7 mouse cellular contexts compared by ENCODE assay signal in the genomic region with DNA sequence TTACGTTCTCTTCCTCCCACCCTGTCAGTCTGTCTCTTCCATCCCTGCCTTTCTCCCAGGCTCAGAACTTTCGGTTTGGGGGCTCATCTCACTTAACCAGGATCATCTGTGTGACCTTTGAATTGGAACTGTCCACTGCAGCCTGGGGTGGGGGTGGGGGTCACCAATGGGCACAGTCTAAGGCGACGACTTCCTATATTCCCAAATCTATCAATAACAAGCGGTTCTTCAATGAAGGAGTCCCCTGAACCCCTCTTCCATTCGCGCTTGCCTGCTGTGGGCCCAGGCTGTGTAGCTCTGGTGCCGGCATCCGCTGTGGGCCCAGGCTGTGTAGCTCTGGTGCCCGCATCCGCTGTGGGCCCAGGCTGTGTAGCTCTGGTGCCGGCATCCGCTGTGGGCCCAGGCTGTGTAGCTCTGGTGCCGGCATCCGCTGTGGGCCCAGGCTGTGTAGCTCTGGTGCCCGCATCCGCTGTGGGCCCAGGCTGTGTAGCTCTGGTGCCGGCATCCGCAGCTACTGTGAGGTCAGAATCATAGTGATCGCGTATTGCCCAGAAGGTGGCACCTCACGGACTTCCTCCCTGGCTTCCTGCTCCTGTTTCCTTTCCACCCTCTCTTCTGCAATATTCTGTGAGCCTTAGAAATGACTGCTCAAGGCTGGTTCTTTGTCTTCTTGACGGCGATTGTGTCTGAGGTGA. TPM values are rescaled to one million over a fixed set of nuclear protein-coding genes. Genes with fewer than 3 reads are reported as not detected.
A peak's percentile ranks its signal among the peaks of the same experiment; 100 is the strongest.
DNase-seq lines count a peak whose midpoint lies in the region; ATAC-seq and TF ChIP-seq lines count a peak whose summit lies in the region.
"Not testable (repeated sequence)": the region's sequence is repeated elsewhere in the genome, so short reads cannot be mapped to it uniquely, and the experiment has no call there.

No protein-coding gene starts in this region.

- not testable (repeated sequence) for H3K27me3 ChIP-seq in spleen, adult 2 months (ENCODE audit: control insufficient read depth, insufficient read depth, low read length); thymus, adult 2 months (ENCODE audit: control insufficient read depth, insufficient read depth, low read length)

- not testable (repeated sequence) for H3K36me3 ChIP-seq in spleen, adult 2 months (ENCODE audit: control insufficient read depth, insufficient read depth, low read length); thymus, adult 2 months (ENCODE audit: control insufficient read depth, insufficient read depth, low read length)

- 0 out of 2 replicates have a peak, but pooled peaks have one; percentile 9 for TF ChIP-seq POLR2A in spleen, adult 2 months (IDR thresholded peaks at IDR 0.05; ENCODE audit: low read depth, low read length)
- TF ChIP-seq POLR2A in thymus, adult 2 months (IDR thresholded peaks at IDR 0.05; ENCODE audit: control insufficient read depth, extremely low read depth, insufficient read depth, low read length, poor library complexity): peak; percentile 42; the same call in 1 of the 2 replicates

- not testable (repeated sequence) for H3K4me1 ChIP-seq in spleen, adult 2 months (ENCODE audit: control insufficient read depth, insufficient read depth, insufficient read length)
- H3K4me1 ChIP-seq in thymus, adult 2 months (replicated peaks; ENCODE audit: control insufficient read depth, insufficient read depth, low read length): peaks cover 25% of the 10 kb centered on the region

- WGBS in spleen, adult 2 months: 14% methylated on average over 24 of the region's 24 CpGs
- 17% methylated on average over 24 of the region's 24 CpGs for WGBS in thymus, adult 2 months

- DNase-seq in naive thymus-derived CD4-positive, alpha-beta T cell, adult 2 months (ENCODE audit: low read depth): peak; percentile 88
- DNase-seq in spleen, adult 2 months (ENCODE audit: low read depth in 1 of 2, low spot score in 2 of 2): peak; percentile 51 to 65
- DNase-seq in thymus, adult 2 months: peak; percentile 64

- H3K4me3 ChIP-seq in spleen, adult 2 months (ENCODE audit: extremely low read depth, insufficient read depth, insufficient read length): not testable (repeated sequence)
- peak overlapping the region; percentile 26 for H3K4me3 ChIP-seq in thymus, adult 2 months (ENCODE audit: control insufficient read depth, insufficient read depth, low read length)

- TF ChIP-seq CTCF in spleen, adult 2 months (IDR thresholded peaks at IDR 0.05; ENCODE audit: extremely low read depth, insufficient read depth, insufficient read length, insufficient replicate concordance): not testable (repeated sequence)
- TF ChIP-seq CTCF in thymus, adult 2 months (IDR thresholded peaks at IDR 0.05; ENCODE audit: borderline replicate concordance, control insufficient read depth, extremely low read depth, insufficient read depth, low read length, poor library complexity): peak; percentile 38; the same call in 1 of the 2 replicates

- H3K27ac ChIP-seq in spleen, adult 2 months (ENCODE audit: insufficient read depth, low read length): peak overlapping the region; percentile 93
- H3K27ac ChIP-seq in thymus, adult 2 months (ENCODE audit: control insufficient read depth, insufficient read depth, low read length): peak overlapping the region; percentile 98

- ATAC-seq in CD4-positive, CD25-positive, alpha-beta regulatory T cell, adult 4 months: peak; percentile 96
- ATAC-seq in activated CD4-positive, CD25-positive, alpha-beta regulatory T cell, adult 4 months: peak; percentile 95
- ATAC-seq in granulocyte monocyte progenitor cell, adult 5-6 weeks (replicated peaks; ENCODE audit: poor library complexity, severe bottlenecking): peak; percentile 95
- ATAC-seq in megakaryocyte, adult 5-6 weeks (ENCODE audit: poor library complexity, severe bottlenecking): peak; percentile 93

RNA-seq across cellular contexts. Expression of gene Rgs3, which starts 34.0 kb away (rescaled TPM):
- polyA plus RNA-seq in CD4-positive, CD25-positive, alpha-beta regulatory T cell, adult 4 months (2017; shearing (Covaris generic)): 10 to 100 TPM; 50.0 to 66.9 TPM
- polyA plus RNA-seq in activated CD4-positive, CD25-positive, alpha-beta regulatory T cell, adult 4 months (2017; shearing (Covaris generic)): 10 to 100 TPM; 45.2 to 51.1 TPM
- total RNA-seq in granulocyte monocyte progenitor cell, adult 5-6 weeks (2014; fragmentation: Nextera tagmentation): 6.5 and 17.4 TPM in 2 replicates
- total RNA-seq in granulocyte monocyte progenitor cell, adult 5-6 weeks (2017): 5.2 and 11.3 TPM in 2 replicates
- 45.0 and 51.3 TPM in 2 replicates for total RNA-seq in megakaryocyte, adult 5-6 weeks (2015)
- 46.1 and 69.8 TPM in 2 replicates for total RNA-seq in megakaryocyte, adult 5-6 weeks (2017)
- 51.7 and 57.5 TPM in 2 replicates for polyA plus RNA-seq in spleen, adult 2 months (2012; rRNA removed)
- polyA plus RNA-seq in thymus, adult 2 months (2012; rRNA removed): 61.1 and 81.3 TPM in 2 replicates
